Mouse (Mus musculus) olfactory bulb, adult 2 months (tissue): ENCODE measurements around the gene Igfn1.

Experiments
- CTCF ChIP-seq: fragments of 200-500 bp; IDR thresholded peaks from 2 replicates; pipeline ENCODE4 v1.5.1; 2012; ENCODE audit warnings: low read depth, mild to moderate bottlenecking, low read length, moderate library complexity; ENCODE audit not compliant: insufficient read depth
- POLR2A ChIP-seq: fragments of 200-500 bp; IDR thresholded peaks from 2 replicates; pipeline ENCODE4 v1.6.1; 2012; ENCODE audit warnings: mild to moderate bottlenecking, low read depth, low read length, moderate library complexity; ENCODE audit not compliant: insufficient read depth

- TF ChIP-seq CTCF (no peak), POLR2A (no peak)
Measured at GRCm38 (mm10) chr1:135916486-135917058, 89.6 kb downstream of the Igfn1 start.
